Mouse (Mus musculus) hindbrain, embryonic 10.5 days (tissue): ENCODE measurements around the gene Isoc2a. TPM values are rescaled to one million over a fixed set of nuclear protein-coding genes. Genes with fewer than 3 reads are reported as not detected.

ENCODE experiments used
- DNase-seq: peaks from one replicate; pipeline ENCODE4 v3.0.0-alpha.2; 2017; ENCODE audit warnings: low spot score
- H3K27ac ChIP-seq: fragments of 300-500 bp; sonication (generic); 2 replicates; pipeline ENCODE4 v1.5.1; 2016; ENCODE audit warnings: mild to moderate bottlenecking, moderate library complexity
- H3K27me3 ChIP-seq: fragments of 300-500 bp; sonication (generic); 2 replicates; pipeline ENCODE4 v1.6.1; 2016; ENCODE audit warnings: mild to moderate bottlenecking; ENCODE audit not compliant: poor library complexity, insufficient read depth, severe bottlenecking
- H3K36me3 ChIP-seq: fragments of 300-500 bp; sonication (generic); 2 replicates; pipeline ENCODE4 v1.6.1; 2016; ENCODE audit warnings: mild to moderate bottlenecking, moderate library complexity
- H3K4me1 ChIP-seq: fragments of 300-500 bp; sonication (generic); replicated peaks from 2 replicates; pipeline ENCODE4 v1.6.1; 2016; ENCODE audit warnings: mild to moderate bottlenecking
- H3K4me3 ChIP-seq: fragments of 300-500 bp; sonication (generic); 2 replicates; pipeline ENCODE4 v1.5.1; 2016; ENCODE audit warnings: mild to moderate bottlenecking, moderate library complexity
- H3K9me3 ChIP-seq: fragments of 300-500 bp; sonication (generic); 2 replicates; pipeline ENCODE4 v1.6.1; 2016; ENCODE audit warnings: mild to moderate bottlenecking, moderate library complexity
- WGBS: fragments of 180-500 bp; shearing (Covaris S2); methylation state at CpG from one replicate; pipeline ENCODE4 v1.1.7; 2016; 5-methylcytosine and 5-hydroxymethylcytosine counted together
- polyA plus RNA-seq: library from polyadenylated mRNA; unstranded; fragments of >200 nt; fragmentation: Nextera tagmentation; extraction: Ambion mirVana; gene quantifications from 2 replicates; pipeline ENCODE4 v1.2.1, GENCODE M21; 2016

The Isoc2a gene
- polyA plus RNA-seq: 0.73 and 0.82 TPM in 2 replicates

- H3K27me3 ChIP-seq: no peaks in the 10 kb centered on the region
- H3K36me3 ChIP-seq: 0 out of 2 replicates have a peak, but pooled peaks cover under 1% of the 10 kb centered on the region
- peak within 1 kb of the TSS; percentile 80 for H3K27ac ChIP-seq
- under 1% methylated on average over 22 of the region's 22 CpGs for WGBS
- peak within 1 kb of the TSS; percentile 63 for H3K4me3 ChIP-seq
- no peaks in the 10 kb centered on the region; the same call in 1 of the 2 replicates for H3K9me3 ChIP-seq
- peak; percentile 95 for DNase-seq
- H3K4me1 ChIP-seq: peaks cover 19% of the 10 kb centered on the region
Measured at GRCm38 (mm10) chr7:4876753-4877221, at the start of gene Isoc2a. TSS of gene Isoc2a (plus strand) at chr7:4877153.

- 0 out of 2 replicates have a peak, but pooled peaks cover 4% of the 10 kb centered on the region for H3K36me3 ChIP-seq
- H3K4me1 ChIP-seq: 0 out of 2 replicates have a peak, but pooled peaks cover 4% of the 10 kb centered on the region
- no peak for DNase-seq
- no peak overlapping the region for H3K4me3 ChIP-seq
- 5% methylated on average over 12 of the region's 12 CpGs for WGBS
- H3K9me3 ChIP-seq: 0 out of 2 replicates have a peak, but pooled peaks cover 5% of the 10 kb centered on the region
- peaks cover 50% of the 10 kb centered on the region for H3K27me3 ChIP-seq
- H3K27ac ChIP-seq: no peak overlapping the region
Measured at GRCm38 (mm10) chr7:4830476-4830875, 46.5 kb upstream of the Isoc2a start.

- peak overlapping the region; percentile 83 for H3K27ac ChIP-seq
- DNase-seq: no peak
- no peaks in the 10 kb centered on the region for H3K36me3 ChIP-seq
- 4% methylated on average over 34 of the region's 34 CpGs for WGBS
- 0 out of 2 replicates have a peak, but pooled peaks cover 6% of the 10 kb centered on the region for H3K9me3 ChIP-seq
- H3K27me3 ChIP-seq: peaks cover 73% of the 10 kb centered on the region
- H3K4me3 ChIP-seq: peak overlapping the region; percentile 68
- peaks cover 20% of the 10 kb centered on the region for H3K4me1 ChIP-seq
Measured at GRCm38 (mm10) chr7:4835631-4836327, 41.2 kb upstream of the Isoc2a start.

GRCm38 (mm10) chr7:4836351-4836792 lies 40.6 kb upstream of the Isoc2a start:
- H3K4me1 ChIP-seq: peaks cover 21% of the 10 kb centered on the region
- H3K27ac ChIP-seq: peak overlapping the region; percentile 83
- H3K36me3 ChIP-seq: no peaks in the 10 kb centered on the region
- DNase-seq: peak; percentile 75
- 0 out of 2 replicates have a peak, but pooled peaks cover 6% of the 10 kb centered on the region for H3K9me3 ChIP-seq
- WGBS: under 1% methylated on average over 51 of the region's 51 CpGs
- peak overlapping the region; percentile 68 for H3K4me3 ChIP-seq
- peaks cover 70% of the 10 kb centered on the region for H3K27me3 ChIP-seq

- H3K4me3 ChIP-seq: no peak overlapping the region
Measured at GRCm38 (mm10) chr7:4837639-4838038, 39.3 kb upstream of the Isoc2a start.

GRCm38 (mm10) chr7:4842077-4842476 lies 34.9 kb upstream of the Isoc2a start:
- Histone ChIP-seq H3K27ac (no peak overlapping the region; the same call in 1 of the 2 replicates), H3K36me3 (no peaks in the 10 kb centered on the region), H3K27me3 (peaks cover 67% of the 10 kb centered on the region), H3K4me1 (peaks cover 46% of the 10 kb centered on the region), H3K4me3 (peak overlapping the region; percentile 55), H3K9me3 (0 out of 2 replicates have a peak, but pooled peaks cover 5% of the 10 kb centered on the region)
- DNase-seq: peak; percentile 34
- whole genome bisulfite sequencing: 56% methylated on average over 5 of the region's 5 CpGs

More at GRCm38 (mm10) chr7:4837639-4838038, 39.3 kb upstream of the Isoc2a start:
- 21% methylated on average over 1 of the region's 1 CpGs for WGBS
- Histone ChIP-seq H3K27ac (no peak overlapping the region), H3K4me1 (peaks cover 33% of the 10 kb centered on the region), H3K27me3 (peaks cover 75% of the 10 kb centered on the region), H3K9me3 (0 out of 2 replicates have a peak, but pooled peaks cover 4% of the 10 kb centered on the region), H3K36me3 (no peaks in the 10 kb centered on the region)
- DNase-seq: no peak

- no peaks in the 10 kb centered on the region for H3K36me3 ChIP-seq
- peak overlapping the region; percentile 77 for H3K27ac ChIP-seq
- H3K4me3 ChIP-seq: peak overlapping the region; percentile 55
- H3K9me3 ChIP-seq: 0 out of 2 replicates have a peak, but pooled peaks cover 6% of the 10 kb centered on the region
- WGBS: 1% methylated on average over 16 of the region's 16 CpGs
- DNase-seq: peak; percentile 55
- peaks cover 44% of the 10 kb centered on the region for H3K4me1 ChIP-seq
- peaks cover 61% of the 10 kb centered on the region for H3K27me3 ChIP-seq
Measured at GRCm38 (mm10) chr7:4842634-4843131, 34.3 kb upstream of the Isoc2a start.

GRCm38 (mm10) chr7:4843604-4844244 lies 33.2 kb upstream of the Isoc2a start:
- DNase-seq: peak; percentile 72
- H3K4me1 ChIP-seq: peaks cover 40% of the 10 kb centered on the region
- 0 out of 2 replicates have a peak, but pooled peaks cover 6% of the 10 kb centered on the region for H3K9me3 ChIP-seq
- peak overlapping the region; percentile 77 for H3K27ac ChIP-seq
- H3K4me3 ChIP-seq: peak overlapping the region; percentile 55
- whole genome bisulfite sequencing: under 1% methylated on average over 34 of the region's 34 CpGs
- H3K27me3 ChIP-seq: peaks cover 55% of the 10 kb centered on the region
- no peaks in the 10 kb centered on the region for H3K36me3 ChIP-seq

GRCm38 (mm10) chr7:4844245-4844916 lies 32.6 kb upstream of the Isoc2a start, which contains the start of gene Shisa7:
TSS of gene Shisa7 (minus strand) at chr7:4844696.
- H3K27me3 ChIP-seq: peaks cover 50% of the 10 kb centered on the region
- H3K36me3 ChIP-seq: no peaks in the 10 kb centered on the region
- DNase-seq: peak; percentile 11
- H3K4me3 ChIP-seq: peak within 1 kb of the TSS; percentile 55
- H3K4me1 ChIP-seq: peaks cover 40% of the 10 kb centered on the region
- 0 out of 2 replicates have a peak, but pooled peaks cover 6% of the 10 kb centered on the region for H3K9me3 ChIP-seq
- H3K27ac ChIP-seq: peak within 1 kb of the TSS; percentile 77
- WGBS: under 1% methylated on average over 41 of the region's 41 CpGs

GRCm38 (mm10) chr7:4844917-4845309 lies 32.0 kb upstream of the Isoc2a start:
- H3K4me1 ChIP-seq: peaks cover 40% of the 10 kb centered on the region
- 0 out of 2 replicates have a peak, but pooled peaks cover 6% of the 10 kb centered on the region for H3K9me3 ChIP-seq
- WGBS: under 1% methylated on average over 13 of the region's 13 CpGs
- H3K4me3 ChIP-seq: peak overlapping the region; percentile 55
- H3K27ac ChIP-seq: peak overlapping the region; percentile 77
- H3K36me3 ChIP-seq: no peaks in the 10 kb centered on the region
- peak; percentile 89 for DNase-seq
- H3K27me3 ChIP-seq: peaks cover 49% of the 10 kb centered on the region

- 0 out of 2 replicates have a peak, but pooled peaks cover 13% of the 10 kb centered on the region for H3K9me3 ChIP-seq
- H3K27me3 ChIP-seq: peaks cover 16% of the 10 kb centered on the region
- no peak overlapping the region for H3K4me3 ChIP-seq
- no peak for DNase-seq
- WGBS: 64% methylated on average over 9 of the region's 9 CpGs
- no peak overlapping the region for H3K27ac ChIP-seq
- H3K36me3 ChIP-seq: no peaks in the 10 kb centered on the region
- peaks cover 10% of the 10 kb centered on the region for H3K4me1 ChIP-seq
Measured at GRCm38 (mm10) chr7:4849372-4849771, 27.6 kb upstream of the Isoc2a start.
